Mouse (Mus musculus) gastrocnemius, adult 2 months (tissue): Measurements from ENCODE around the gene Nifk. TPM values are rescaled to one million over a fixed set of nuclear protein-coding genes. Genes with fewer than 3 reads are reported as not detected.

Experiments used
- DNase-seq: peaks from one replicate; pipeline ENCODE4 v3.0.0; 2022
- H3K27ac ChIP-seq: fragments of 200-600 bp; 2 replicates; pipeline ENCODE4 v1.8.1; 2022; ENCODE audit warnings: mild to moderate bottlenecking
- H3K4me3 ChIP-seq: fragments of 200-600 bp; 2 replicates; pipeline ENCODE4 v1.8.1; 2022; ENCODE audit warnings: mild to moderate bottlenecking, moderate library complexity
- CTCF ChIP-seq: fragments of 200-600 bp; IDR thresholded peaks from 2 replicates; pipeline ENCODE4 v1.8.1; 2022; ENCODE audit warnings: antibody characterized with exemption, mild to moderate bottlenecking, moderate library complexity
- intact Hi-C: fragments of 180-260 bp; cut with DNase I; formaldehyde crosslinking; loops from one replicate; pipeline ENCODE4 v1.15.1; 2025
- total RNA-seq, 2 experiments: library from RNA; stranded (reverse); gene quantifications; 2 replicates each; pipeline ENCODE4 v1.2.3; 2021

Nifk gene
- total RNA-seq, 2 experiments from 2014 or later, result 16.1 to 21.3 TPM

- intact Hi-C loops, result loop anchor here (2.0 to 10.0 kb wide), 3 partner anchors 141 to 419 kb away; no protein-coding TSS in a partner anchor
- H3K27ac ChIP-seq, result no peak overlapping the region
- no peak overlapping the region for H3K4me3 ChIP-seq
- no peak for DNase-seq
- TF ChIP-seq CTCF, result peak; percentile 43
Observed at GRCm38 (mm10) chr1:118335847-118336246, 14.2 kb downstream of the Nifk start.

GRCm38 (mm10) chr1:118337921-118338320 lies 16.3 kb downstream of the Nifk start:
- peak; percentile 51 for DNase-seq
- H3K4me3 ChIP-seq, result no peak overlapping the region

GRCm38 (mm10) chr1:118343649-118344435 lies 22.2 kb downstream of the Nifk start:
- intact Hi-C loops, result no loop called here
- Histone ChIP-seq H3K4me3 (no peak overlapping the region), H3K27ac (no peak overlapping the region)
- no peak for TF ChIP-seq CTCF
- no peak for DNase-seq

More at GRCm38 (mm10) chr1:118337921-118338320, 16.3 kb downstream of the Nifk start:
- no peak for TF ChIP-seq CTCF
- intact Hi-C loops, result loop anchor here (2.0 to 10.0 kb wide), 3 partner anchors 139 to 417 kb away; no protein-coding TSS in a partner anchor
- H3K27ac ChIP-seq, result peak overlapping the region; percentile 74

- H3K4me3 ChIP-seq, result no peak overlapping the region
- DNase-seq, result no peak
- no peak for TF ChIP-seq CTCF
- intact Hi-C loops, result no loop called here
- H3K27ac ChIP-seq, result no peak overlapping the region
Observed at GRCm38 (mm10) chr1:118349922-118350321, 28.3 kb downstream of the Nifk start.

- peak overlapping the region; percentile 49 for H3K27ac ChIP-seq
- H3K4me3 ChIP-seq, result no peak overlapping the region; the same call in 1 of the 2 replicates
- no peak for TF ChIP-seq CTCF
- intact Hi-C loops, result no loop called here
- peak; percentile 34 for DNase-seq
Observed at GRCm38 (mm10) chr1:118359071-118359761, 37.6 kb downstream of the Nifk start.

GRCm38 (mm10) chr1:118367970-118368369 lies 46.3 kb downstream of the Nifk start:
- Histone ChIP-seq H3K27ac (peak overlapping the region; percentile 12; the same call in 1 of the 2 replicates), H3K4me3 (no peak overlapping the region)
- DNase-seq, result no peak
- TF ChIP-seq CTCF, result peak; percentile 68
- intact Hi-C loops, result loop anchor here (5.0 kb wide), 2 partner anchors 94 to 109 kb away; no protein-coding TSS in a partner anchor

GRCm38 (mm10) chr1:118368721-118369461 lies 47.3 kb downstream of the Nifk start:
- no peak overlapping the region for H3K27ac ChIP-seq
- TF ChIP-seq CTCF, result no peak
- intact Hi-C loops, result loop anchor here (5.0 kb wide), 2 partner anchors 93 to 108 kb away; no protein-coding TSS in a partner anchor
- H3K4me3 ChIP-seq, result no peak overlapping the region
- DNase-seq, result no peak

GRCm38 (mm10) chr1:118377784-118378183 lies 56.1 kb downstream of the Nifk start:
- no peak for DNase-seq
- TF ChIP-seq CTCF, result no peak
- intact Hi-C loops, result no loop called here

GRCm38 (mm10) chr1:118380105-118380786 lies 58.6 kb downstream of the Nifk start:
- DNase-seq, result no peak
- Histone ChIP-seq H3K27ac (no peak overlapping the region), H3K4me3 (no peak overlapping the region)
- intact Hi-C loops, result no loop called here
- TF ChIP-seq CTCF, result no peak

More at GRCm38 (mm10) chr1:118377784-118378183, 56.1 kb downstream of the Nifk start:
- Histone ChIP-seq H3K27ac (no peak overlapping the region), H3K4me3 (no peak overlapping the region)

Other genes starting within 250 kb of the Nifk start
- not detected for gene Gm29106, start 145.3 kb upstream of the Nifk start, total RNA-seq
- 10 to 100 TPM; 49.4 TPM for gene Tsn, start 10.1 kb upstream of the Nifk start, total RNA-seq
- 10 to 100 TPM; 45.9 to 50.5 TPM for gene Clasp1, start 67.2 kb downstream of the Nifk start, total RNA-seq